Mouse (Mus musculus) erythroblast, adult 5-6 weeks (primary cell): ENCODE results near the gene 1300017J02Rik. TPM values are rescaled to one million over a fixed set of nuclear protein-coding genes. Genes with fewer than 3 reads are reported as not detected.
A peak's percentile ranks its signal among the peaks of the same experiment; 100 is the strongest.

Experiments used
- ATAC-seq: replicated peaks from 2 replicates; pipeline ENCODE4 v1.8.0; 2016; ENCODE audit warnings: moderate number of reproducible peaks, mild to moderate bottlenecking, moderate TSS enrichment, inconsistent platforms; ENCODE audit not compliant: poor library complexity, low FRiP score, severe bottlenecking
- total RNA-seq, 2 experiments: library from RNA; stranded (forward) in 1 of 2; stranded (reverse) in 1 of 2; fragments of 150-400 nt in 1 of 2; fragments of 200-764, 138-1000 nt in 1 of 2; gene quantifications; 2 replicates each; pipeline versions ENCODE4 v1.2.3 to v1.2.4; 2015 to 2017; ENCODE audit warnings: low replicate concordance in 2 of 2

1300017J02Rik gene
- total RNA-seq, 2 experiments from 2014 or later = 403 to 508 TPM

DNA sequence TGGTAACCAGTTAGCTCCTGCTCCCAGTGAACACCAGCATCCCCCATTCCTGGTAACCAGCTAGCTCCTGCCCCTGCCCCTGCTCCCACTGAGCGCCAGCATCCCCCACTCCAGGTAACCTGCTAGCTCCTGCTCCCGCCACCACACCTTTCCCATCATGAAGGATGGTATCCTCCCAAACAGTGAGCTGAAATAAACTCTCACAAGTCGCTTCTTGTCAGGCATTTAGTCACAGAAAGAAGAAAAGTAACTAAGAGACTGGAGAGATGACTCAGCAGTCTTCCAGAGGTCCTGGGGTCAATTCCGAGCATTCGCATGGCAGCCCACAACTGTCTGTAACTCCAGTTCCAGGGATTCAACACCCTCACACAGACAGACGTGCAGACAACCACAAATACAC lies 28.0 kb downstream of the 1300017J02Rik start:
- no peak for ATAC-seq

DNA sequence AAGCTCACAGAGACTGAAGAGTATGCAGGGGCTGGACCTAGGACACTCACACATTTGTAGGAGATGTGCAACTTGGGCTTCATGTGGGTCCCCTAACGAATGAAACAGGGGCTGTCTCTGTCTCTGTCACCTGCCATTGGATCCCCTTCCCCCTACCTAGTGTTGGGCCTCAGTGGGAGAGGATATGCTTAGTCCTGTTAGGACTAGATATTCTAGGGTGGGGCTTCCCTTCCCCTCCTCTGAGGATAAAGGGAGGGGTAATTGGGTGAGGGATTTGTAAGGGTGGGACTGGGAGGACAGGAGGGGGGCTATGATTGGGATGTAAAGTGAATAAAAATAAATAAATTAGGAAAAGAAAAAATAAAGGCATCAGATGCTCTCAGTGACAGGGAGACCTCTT lies 29.2 kb downstream of the 1300017J02Rik start:
- ATAC-seq = no peak

DNA sequence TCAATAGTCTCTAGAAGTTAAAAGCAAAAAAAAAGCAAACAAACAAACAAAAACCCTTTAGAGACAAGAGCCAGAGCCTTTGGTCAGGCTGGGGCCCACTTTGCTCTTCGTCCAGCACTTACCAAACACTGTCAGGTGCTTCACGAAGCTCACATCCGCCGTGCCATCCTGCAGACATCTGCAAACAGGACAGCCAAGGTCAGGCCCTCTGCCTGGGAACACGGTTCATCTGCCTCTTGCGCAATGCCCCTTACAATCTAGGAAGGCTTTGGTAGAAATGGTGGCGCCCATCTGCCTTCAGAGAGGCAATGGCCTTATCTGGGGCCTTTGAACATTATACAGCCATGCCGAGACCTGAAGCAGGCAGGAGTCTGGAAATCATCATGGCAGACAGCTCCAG lies 30.1 kb downstream of the 1300017J02Rik start:
- no peak for ATAC-seq

DNA sequence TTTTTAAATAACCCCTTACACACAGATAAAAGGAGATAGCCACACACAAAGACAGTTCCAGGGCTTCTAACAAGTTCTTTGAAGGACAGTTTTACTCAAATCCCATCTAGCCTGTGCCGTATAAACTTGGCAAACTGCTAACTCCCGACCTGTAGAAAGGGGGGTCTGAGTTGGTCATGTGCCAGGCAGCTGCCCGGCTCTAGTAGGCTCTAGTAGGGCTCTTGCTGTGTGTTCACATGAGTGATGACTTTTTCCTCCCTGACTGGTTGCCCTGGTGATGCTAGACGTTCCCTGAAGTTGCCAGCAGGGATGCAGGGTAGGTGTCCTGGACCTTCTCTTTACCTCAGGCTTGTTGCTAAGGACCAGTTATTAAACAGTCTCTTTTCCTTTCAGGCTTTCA lies 33.8 kb downstream of the 1300017J02Rik start:
- no peak for ATAC-seq

GRCm38 (mm10) chr9:103265778-103266177 lies 39.1 kb downstream of the 1300017J02Rik start:
- no peak for ATAC-seq

DNA sequence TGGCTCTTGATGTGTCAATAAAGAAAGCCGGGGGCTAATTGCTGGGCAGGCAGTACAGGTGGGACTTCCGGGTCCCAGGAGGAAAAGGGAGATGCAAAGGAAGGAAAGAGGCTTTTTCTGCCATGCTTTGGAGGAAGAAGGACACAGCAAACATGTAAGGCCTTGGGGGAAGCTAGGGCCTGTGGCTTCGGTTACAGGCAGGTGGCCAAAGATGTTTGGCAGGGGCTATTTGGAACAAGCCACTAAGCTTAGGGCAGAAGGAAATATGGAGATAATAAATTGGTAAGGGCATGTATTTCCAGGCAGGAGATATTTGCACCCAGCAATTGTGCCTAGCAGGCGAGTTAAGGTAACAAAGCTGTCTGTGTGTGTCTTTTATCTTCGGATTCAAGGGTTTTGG lies 52.0 kb downstream of the 1300017J02Rik start:
- no peak for ATAC-seq

DNA sequence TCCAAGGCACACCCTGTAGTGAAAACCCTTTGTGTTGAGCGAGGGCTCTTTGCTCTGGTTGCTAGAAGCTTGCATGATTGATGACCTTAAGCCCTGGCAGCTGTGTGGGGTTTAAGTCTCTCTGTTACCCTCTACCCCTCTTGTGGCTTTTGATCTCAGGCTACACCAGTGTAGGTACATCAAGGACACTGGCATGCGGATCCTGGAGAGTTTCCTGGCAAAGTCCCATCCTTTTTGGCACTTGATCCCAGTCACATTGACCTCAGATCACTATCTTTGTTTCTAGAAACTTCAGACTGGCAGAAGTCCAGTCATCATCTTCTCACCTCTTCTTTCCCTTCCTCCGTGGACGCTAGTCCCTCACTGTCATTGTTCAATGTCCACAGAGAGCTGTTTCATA lies 56.3 kb downstream of the 1300017J02Rik start:
- ATAC-seq = no peak

DNA sequence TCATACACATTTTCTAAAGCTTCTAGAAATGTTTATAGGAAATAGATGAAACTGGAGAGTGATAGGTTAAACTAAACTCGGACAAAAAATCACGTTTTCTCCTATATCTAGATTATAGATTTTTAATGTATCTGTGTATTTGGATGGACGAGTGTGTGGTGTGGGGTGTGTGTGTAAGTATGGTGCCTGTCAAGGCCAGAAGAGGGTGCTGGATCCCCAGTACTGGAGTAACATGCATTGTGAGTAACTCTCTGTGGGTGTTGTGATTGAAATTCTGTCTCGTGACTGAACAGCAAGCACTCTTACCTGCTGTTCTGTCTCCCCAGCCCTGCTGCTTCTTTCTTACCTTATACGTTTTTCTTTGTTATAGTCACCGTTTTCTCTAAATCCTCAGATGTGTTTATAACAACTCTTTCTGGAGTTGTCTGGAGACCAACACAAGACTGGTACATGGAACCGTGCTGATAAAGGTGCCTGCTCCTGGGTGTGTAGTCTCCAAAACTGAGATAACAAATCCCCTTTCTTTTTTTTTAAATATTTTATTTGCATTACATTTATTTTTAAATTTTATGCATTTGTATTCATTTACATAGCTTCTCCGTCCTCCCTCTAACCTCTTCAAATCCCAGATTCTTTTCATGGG lies 58.2 kb downstream of the 1300017J02Rik start:
- peak; percentile 63; the same call in 1 of the 2 replicates for ATAC-seq

GRCm38 (mm10) chr9:103243640-103244039 lies 61.2 kb downstream of the 1300017J02Rik start:
- ATAC-seq = no peak

- ATAC-seq = no peak
These were observed 63.7 kb downstream of the 1300017J02Rik start for GRCm38 (mm10) chr9:103241206-103241605.

DNA sequence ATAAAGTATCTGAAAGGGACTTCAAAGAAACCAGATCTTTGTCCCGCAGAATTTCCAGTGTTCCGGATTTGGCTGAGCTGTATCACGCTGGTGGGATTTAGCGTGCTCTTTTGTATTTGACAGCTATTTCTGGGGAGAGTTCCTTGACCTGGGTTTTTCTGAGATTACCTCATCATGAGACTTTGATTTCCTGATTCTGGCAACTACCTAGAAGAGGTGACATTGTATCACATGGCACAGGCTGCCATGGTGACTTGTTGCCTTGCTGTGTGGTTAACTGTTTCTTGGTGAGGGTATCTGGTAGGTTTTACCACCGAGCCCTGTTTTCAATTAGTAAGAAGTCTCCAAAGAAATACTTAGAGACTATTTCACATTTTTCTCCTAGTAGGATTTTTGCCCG lies 65.4 kb downstream of the 1300017J02Rik start:
- no peak for ATAC-seq

- ATAC-seq = no peak
These were observed 70.2 kb downstream of the 1300017J02Rik start for GRCm38 (mm10) chr9:103234565-103235165.

DNA sequence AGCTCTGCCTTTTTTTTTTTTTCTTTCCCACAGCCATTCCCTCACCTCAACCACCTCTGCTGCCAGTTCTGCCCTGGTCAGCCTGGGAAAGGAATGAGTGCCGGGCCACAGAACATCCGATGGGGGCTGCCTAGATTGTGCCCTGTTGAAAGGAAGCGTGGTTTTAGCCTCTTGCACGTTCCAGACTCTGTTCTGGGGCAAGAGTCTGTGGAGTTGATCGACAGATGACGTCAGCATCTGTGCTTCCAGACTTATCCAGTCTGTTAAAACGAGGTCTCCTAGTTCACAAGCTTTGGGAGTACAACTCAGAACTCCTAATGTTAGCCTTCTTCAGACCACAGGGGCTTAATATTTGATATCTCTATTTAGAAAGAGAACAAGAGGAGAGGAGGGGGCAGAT lies 70.8 kb downstream of the 1300017J02Rik start:
- no peak for ATAC-seq

GRCm38 (mm10) chr9:103233006-103233395 lies 71.9 kb downstream of the 1300017J02Rik start:
- no peak for ATAC-seq

- ATAC-seq = no peak
These were observed 72.5 kb downstream of the 1300017J02Rik start for GRCm38 (mm10) chr9:103232232-103233005.

- ATAC-seq = no peak
These were observed 74.5 kb downstream of the 1300017J02Rik start, which contains the start of the genes Gm20425 and Trf for GRCm38 (mm10) chr9:103230151-103230951. TSS of gene Gm20425 (minus strand) at chr9:103230307. TSS of gene Trf (minus strand) at chr9:103230444.

GRCm38 (mm10) chr9:103229037-103229867 lies 75.6 kb downstream of the 1300017J02Rik start:
- ATAC-seq = no peak

DNA sequence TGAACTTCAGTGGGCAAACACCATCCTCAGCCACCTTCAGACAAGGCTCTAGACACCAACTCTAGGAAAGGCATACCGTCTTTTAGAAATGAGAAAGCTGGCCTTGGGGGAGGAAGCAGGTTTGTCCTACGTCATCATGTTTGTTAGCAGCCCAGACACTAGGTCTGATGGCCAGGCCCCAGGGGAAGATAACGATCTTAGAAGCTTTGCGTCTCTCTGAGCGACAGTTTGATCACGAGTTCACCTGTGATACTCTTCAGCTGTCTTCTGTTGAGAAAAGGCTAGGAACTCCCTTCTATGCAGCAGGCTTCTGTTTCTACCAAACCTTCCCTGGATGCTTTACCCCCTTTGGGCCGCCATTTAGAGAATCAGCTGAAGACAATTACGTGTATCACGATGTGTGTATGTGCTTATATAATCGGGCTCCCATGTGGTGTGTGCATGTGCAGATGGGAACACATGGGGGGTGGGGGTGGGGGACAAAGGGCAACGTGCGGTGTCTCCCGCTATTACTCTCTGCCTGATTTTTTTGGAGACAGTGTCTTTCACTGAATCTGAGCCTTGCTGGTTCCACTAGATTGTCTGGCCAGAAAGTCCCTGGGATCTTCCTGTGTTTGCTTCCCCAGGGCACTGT lies 76.4 kb downstream of the 1300017J02Rik start:
- ATAC-seq = no peak

GRCm38 (mm10) chr9:103227760-103228159 lies 77.1 kb downstream of the 1300017J02Rik start:
- ATAC-seq = no peak
